Mouse (Mus musculus): ENCODE results near the gene Blmh.

DNA sequence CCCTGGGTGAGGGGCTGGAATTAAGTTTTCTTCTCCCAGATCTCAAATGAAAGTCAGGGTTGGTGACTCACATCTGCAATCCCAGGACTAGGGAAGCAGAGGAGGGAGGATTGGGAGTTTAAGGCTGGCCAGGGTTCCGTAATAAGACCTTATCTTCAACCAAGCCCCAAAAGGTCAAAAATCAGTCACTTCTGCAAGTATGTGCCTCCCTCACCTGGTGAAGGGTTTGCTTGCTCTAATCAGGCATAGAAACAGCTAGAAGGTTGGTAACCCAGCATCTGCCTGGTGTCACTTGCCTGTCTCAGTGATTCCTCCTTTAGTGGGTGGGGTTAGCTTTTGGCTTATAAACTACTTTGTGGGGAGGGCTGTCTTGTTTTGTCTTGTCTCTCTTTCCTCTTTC is 77.8 kb downstream of the Blmh start:
- TF ChIP-seq GATA1 (IDR thresholded peaks at IDR 0.05; ENCODE audit: borderline replicate concordance, low read length) (no peak), FLI1 (IDR thresholded peaks at IDR 0.05; ENCODE audit: low read length) (no peak)

Data from megakaryocyte, embryonic 14.5 days (primary cell).